Mouse (Mus musculus) lung, adult 18-20 months (tissue): Measurements from ENCODE around the gene Sox14.

Experiments used
- DNase-seq, 2 experiments: peaks; one replicate each; pipeline ENCODE4 v3.0.0; 2022; ENCODE audit warnings: mixed read lengths in 2 of 2

Gene Sox14

DNA sequence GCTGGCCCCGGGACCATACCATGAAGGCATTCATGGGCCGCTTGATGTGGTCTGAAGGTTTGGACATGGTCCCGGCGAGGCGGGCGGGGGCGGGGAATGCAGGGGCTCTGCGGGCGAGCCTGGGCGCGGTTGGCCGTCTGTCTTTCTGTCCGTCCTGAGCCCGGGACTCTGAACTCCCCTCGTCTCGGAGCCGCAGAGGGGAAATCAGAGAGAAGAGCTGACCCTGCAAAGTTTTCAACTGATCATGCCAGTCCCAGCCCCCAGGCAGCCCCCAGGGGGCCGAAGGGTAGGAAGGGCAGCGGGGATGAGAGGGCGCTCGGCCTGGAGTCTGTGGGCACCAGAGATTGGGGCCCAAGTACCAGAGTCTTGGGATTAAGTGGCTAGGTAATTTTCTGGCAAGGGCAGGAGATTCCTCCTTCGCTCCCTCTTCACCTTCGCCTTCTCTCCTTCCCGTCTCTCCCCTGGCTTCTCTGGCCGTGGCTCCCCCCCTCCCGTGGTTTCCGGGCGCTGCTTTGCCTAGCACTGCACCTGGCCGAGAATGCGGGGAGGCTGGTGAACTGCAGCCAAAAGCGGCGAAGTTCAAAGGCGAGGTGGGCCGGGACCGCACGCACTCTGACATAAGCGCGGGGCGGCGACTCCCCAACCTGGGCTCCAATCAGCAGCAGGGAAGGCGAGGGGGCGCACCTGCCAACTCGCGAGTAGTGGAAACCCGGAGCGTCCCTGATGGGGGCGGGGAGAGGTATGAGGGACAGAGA, at the start of gene Sox14:
Gene Sox14 (minus strand): TSS at position 553 of the 755 bp plus-strand sequence.
- DNase-seq: peak; percentile 32 to 44

DNA sequence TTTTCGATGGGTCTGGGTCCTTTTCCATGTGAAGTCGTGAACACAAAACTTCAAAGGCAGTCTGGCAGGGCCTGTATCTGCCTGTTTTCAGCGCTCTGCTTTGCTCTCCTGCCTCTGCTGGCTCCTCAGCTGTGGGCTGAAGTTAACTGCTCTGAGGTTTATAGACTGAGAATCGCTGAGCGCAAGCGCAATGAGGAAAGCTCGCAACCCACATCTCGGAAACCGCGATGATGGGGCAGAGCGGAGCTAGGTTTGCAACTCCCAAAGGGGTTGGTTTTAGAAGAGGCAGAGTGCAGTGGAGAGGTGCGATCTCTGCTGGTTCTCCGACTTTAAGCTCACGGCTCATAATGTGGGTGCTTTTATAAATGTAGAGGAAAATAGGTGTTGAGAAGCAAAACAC, 3.3 kb upstream of the Sox14 start:
- no peak for DNase-seq

DNA sequence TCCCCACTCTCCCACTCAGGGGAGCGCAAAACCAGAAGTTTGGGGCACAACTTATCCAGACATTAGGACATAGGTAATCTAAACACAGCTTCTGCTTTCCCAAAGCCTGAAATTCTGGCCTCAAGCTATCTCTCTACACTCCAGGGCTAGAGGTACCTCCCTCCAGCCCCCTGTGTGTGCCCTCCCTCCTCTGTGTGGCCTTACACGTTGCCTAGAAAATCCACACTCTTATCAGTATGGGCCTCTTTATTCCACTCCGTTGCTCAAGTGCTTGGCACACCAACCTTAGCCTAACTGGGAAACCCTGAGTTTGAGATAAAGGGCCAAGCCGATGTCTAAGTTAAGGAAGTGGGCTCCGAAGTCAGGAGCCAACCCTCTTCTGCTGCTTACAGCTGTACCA, 2.6 kb upstream of the Sox14 start:
- no peak for DNase-seq

GRCm38 (mm10) chr9:99877056-99877546, 1.1 kb upstream of the Sox14 start:
- no peak for DNase-seq

GRCm38 (mm10) chr9:99876373-99877055, 544 bp upstream of the Sox14 start:
- no peak for DNase-seq

- no peak for DNase-seq
These were observed 994 bp downstream of the Sox14 start for GRCm38 (mm10) chr9:99874735-99875617.

GRCm38 (mm10) chr9:99873721-99874120, 2.2 kb downstream of the Sox14 start:
- DNase-seq: no peak

DNA sequence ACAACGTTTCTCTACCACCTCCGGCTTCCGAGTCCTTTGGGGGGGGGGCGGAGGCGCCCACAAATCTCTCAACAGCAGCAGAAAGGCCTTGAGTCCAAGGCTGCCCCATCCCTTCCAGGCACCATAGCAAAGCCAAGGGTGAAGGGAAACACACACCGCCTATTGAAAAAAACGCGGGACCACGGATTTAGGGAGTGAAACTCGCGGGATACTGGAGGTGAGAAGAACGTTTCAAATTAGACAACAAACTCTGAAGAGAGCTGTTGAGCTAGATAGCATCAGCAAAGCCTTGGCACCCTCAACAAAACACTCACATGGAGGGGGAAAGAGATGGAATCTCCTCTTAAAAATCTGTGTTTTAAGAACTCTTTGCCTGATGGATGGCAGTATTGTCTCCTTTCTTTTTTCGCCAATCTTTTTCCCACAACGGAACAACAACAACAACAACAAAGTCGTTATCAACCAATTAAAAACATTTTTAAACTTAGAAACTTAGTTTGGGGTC, 2.8 kb downstream of the Sox14 start:
- DNase-seq: no peak

DNA sequence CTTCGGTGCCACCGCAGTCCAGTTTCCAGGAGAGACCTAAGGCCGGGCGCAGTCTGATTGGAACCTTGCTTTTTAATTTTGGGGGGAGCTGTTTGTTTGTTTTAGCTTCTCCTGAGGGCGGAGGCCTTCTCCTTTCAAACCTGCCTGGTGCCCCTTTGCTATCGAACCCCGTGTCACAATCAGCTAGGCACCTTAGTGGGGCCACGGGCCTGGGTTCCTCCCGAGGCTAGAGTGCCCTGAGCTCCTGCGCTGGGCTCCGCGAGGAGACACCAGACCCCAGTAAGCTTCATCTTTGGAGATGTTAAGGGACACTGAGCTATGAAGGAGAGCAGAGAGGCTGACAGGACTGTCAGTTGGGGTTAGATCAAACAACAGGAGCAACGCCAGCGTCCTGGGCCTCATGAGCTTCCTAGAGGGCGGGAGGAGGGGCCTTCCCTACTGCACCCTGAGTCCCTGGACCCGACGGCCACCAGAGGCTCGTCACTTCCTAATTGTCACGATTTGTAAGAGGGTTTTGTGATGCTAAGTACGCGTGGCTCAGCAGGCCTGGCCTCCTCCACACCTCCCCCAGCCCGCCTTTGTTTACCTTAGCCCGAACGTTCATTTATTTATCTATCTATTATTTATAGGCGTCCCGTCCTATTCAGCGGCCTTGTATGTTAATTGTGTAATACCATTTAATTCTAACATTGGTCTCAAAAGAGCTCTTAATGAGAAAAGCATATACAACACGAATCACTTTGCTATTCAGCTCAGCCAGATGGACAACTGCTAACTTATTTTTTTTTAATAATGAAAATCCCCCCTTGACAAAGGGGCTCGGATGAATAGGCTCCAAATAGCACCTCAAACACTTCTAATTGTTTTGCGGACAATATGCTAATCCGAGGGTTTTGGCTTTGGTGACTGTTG, 3.5 kb downstream of the Sox14 start:
- no peak for DNase-seq

- no peak for DNase-seq
These were observed 4.3 kb downstream of the Sox14 start for GRCm38 (mm10) chr9:99871556-99872203.

DNA sequence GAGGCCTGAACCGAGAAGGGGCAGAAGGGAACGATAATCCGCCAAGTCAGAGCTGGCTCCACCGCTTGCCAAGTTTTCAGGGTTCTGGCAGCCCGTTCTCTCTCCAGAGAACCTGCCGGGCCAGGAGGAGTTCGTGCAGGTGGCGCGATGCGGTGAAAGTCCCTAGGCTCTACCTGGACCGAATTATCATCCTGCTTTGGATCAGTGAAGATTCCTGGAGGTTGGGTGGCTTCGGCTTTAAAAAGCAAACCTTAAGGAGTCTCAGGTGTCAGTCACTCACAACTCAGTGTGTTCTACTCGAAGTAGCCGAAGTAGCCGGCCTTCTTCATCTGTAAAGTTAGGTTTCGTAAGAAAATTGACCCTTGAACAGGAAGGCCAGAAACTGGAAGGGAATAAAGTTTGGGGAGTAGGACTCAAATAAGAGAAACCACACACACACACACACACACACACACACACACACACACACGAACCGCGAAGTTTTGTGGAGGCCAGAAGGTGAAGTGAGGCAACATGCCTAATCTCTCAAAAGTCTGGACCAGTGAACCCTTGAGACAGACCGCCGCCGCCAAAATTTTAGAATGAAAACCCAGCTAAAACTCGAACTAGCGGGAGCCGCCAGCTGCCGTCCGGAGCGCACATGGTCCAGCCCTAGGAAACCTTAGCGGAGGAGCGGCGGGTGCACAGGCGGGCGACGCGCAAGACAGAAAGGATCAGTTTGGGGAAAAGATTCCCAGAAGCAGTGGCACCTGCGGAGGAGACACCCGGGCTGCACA, 5.0 kb downstream of the Sox14 start:
- no peak for DNase-seq

GRCm38 (mm10) chr9:99869936-99870779, 5.8 kb downstream of the Sox14 start:
- DNase-seq: no peak

- no peak for DNase-seq
These were observed 6.7 kb downstream of the Sox14 start for GRCm38 (mm10) chr9:99869275-99869674.

DNA sequence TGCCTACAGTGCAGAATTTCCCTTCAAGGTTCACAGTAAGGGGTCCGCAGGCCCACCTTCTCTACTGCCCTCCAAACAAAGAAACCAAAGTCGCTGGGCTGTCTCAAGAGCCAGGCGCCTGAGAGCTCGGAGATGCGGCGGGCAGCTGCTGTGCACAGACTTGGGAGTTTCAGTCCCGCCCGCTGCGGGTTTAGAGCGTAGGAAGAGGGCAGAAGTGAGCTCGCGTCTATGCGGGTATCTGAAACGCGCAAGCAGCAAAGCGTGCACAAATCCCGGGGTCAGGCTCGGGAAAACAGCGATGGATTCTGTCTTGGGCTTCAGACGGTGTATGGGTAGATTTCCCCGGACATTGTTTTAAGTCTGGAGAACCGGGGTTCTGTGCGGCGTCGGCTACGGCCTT, 7.4 kb downstream of the Sox14 start:
- DNase-seq: no peak

DNA sequence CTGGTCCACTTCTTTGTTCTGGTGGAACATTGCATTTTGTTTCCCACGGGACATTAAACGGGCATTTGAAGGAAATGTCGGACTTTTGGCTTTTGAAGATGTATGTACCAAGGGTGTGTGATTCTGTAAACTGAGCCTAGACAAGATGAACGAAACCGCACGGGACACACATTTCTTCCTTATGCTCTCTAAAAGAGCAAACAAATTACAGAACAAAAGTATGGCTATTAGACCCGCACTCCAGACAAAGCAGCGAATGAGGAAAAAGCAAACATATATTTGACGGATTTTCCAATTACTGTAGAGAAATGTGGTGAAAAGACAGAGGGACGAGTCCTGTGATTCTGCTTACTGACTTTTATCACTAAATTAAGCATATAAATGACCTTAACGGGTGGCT, 7.9 kb downstream of the Sox14 start:
- no peak for DNase-seq

GRCm38 (mm10) chr9:99862936-99863335, 13.0 kb downstream of the Sox14 start:
- DNase-seq: no peak

- DNase-seq: no peak
These were observed 21.5 kb downstream of the Sox14 start for GRCm38 (mm10) chr9:99854486-99854885.

DNA sequence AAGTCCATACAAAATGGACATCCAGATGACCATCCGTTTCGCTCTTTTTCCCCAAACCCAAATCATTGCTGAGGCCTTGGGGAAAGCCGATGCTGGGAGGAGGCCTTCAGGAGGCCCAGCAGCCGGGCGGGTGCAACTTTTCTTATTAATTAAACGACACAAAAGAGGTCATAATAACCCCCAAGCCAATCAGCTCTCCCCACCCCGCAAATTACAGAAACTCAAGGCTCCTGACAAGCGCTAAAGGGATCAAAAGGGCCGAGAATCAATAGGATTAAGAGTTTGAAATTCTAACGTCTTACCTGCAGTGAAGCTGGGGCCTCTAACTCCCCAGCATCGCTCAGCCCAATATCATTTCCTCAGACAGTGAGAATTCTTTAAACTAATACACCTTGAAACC, 22.6 kb downstream of the Sox14 start:
- DNase-seq: no peak

DNA sequence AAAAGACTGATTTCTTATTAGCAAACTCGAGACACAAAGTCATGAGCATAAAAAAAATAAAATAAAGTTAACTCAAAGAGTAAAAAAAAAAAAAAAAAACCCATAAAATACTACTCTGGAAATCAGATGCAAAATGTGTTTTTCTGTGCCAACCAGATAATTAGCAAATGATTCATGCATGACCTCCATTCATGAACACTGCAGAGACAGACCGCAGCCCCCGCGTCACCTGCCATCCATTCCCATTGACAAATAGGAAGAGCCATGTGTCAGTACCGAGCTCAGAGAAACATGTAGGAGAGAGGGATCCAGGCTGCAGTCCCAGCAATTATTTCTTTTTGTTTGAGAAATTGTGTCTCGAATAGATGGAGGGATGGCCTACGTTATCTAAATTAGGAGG, 25.6 kb downstream of the Sox14 start:
- no peak for DNase-seq

DNA sequence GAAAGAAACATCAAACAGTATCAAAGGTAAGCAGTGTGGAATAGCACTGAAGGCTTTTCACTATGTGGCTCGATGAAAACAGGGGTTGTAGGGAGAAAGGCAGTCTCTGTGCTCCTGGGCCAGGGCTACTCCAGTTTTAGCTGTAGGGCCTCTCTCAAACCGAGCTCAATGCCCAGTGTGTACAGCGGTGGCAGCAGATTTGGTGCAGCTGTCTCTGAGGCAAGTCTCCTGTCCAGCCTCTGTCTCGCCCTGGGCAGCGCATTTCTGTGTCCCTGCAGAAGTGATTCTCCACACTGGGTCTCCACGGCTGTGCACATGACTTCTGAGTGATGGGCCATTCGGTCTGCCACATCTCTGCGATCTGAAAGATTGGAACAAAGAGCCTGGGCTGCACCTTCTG, 27.6 kb downstream of the Sox14 start:
- no peak for DNase-seq
